Mouse (Mus musculus) liver, postnatal 0 days (tissue): Measurements from ENCODE around the gene Trim31.

Experiments
- CTCF ChIP-seq: sonication (generic); IDR thresholded peaks from 2 replicates; pipeline ENCODE4 v1.5.1; 2016; ENCODE audit warnings: antibody characterized with exemption, low read depth
- EP300 ChIP-seq: IDR thresholded peaks from 2 replicates; pipeline ENCODE4 v1.6.1; 2016; ENCODE audit warnings: antibody characterized with exemption, low read depth, mild to moderate bottlenecking

- TF ChIP-seq CTCF = no peak
- no peak for TF ChIP-seq EP300
These were observed 24.8 kb downstream of the Trim31 start for GRCm38 (mm10) chr17:36922715-36923114.
